Mouse (Mus musculus) left cerebral cortex, postnatal 25 days (tissue): ENCODE results near the gene Tas2r104. TPM values are rescaled to one million over a fixed set of nuclear protein-coding genes. Genes with fewer than 3 reads are reported as not detected.

Source experiments
- DNase-seq, 2 experiments: peaks; one replicate each; pipeline ENCODE4 v3.0.0; 2022; ENCODE audit warnings: low spot score in 2 of 2, mixed read lengths in 1 of 2
- intact Hi-C: fragments of 180-260 bp; cut with DNase I; formaldehyde crosslinking; loops from one replicate; pipeline ENCODE4 v1.15.1; 2025
- total RNA-seq, 2 experiments: library from RNA; stranded (reverse); gene quantifications; 2 replicates each; pipeline ENCODE4 v1.2.3; 2021

Gene Tas2r104
- total RNA-seq: not detected

DNA sequence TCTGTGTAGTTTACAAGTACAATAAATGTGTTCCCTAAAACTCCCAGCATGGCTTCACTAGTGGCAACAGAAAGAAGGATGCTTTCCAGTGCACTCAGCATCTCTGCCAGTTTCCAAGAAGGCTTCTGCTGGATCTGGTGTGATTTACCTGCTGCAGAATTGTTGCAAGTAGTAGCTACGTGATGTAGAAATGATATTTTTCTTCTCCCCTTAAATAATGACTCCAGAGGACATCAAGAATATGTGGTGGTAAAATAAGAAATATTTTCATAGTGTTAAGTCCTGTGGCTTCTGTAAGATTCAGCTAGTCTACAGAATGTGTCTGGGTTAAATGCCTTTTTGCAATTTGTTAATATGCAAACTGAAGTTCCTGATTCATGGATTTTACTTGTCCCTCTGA is at the start of gene Tas2r104:
Gene Tas2r104 (minus strand): TSS at position 101 of the 400 bp plus-strand sequence.
- no peak for DNase-seq
- intact Hi-C loops: no loop called here

DNA sequence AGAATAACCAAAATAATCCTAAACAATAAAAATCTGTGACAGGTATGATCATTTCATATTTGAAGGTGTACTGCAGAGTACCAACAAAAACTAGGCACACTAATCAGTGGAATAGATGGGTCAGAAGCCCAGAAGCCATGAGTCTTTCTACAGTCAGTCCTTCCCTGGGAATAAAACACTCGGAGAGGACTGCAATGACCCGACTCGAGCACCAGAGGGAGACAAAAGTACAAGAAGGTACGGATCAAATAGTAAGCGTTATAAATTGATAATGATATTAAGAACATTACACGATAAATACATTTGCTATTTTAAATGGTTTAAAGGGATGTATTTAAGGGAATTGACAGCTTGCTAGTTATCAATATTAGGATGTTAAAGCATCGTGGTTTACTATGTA is 27.3 kb upstream of the Tas2r104 start:
- intact Hi-C loops: no loop called here
- no peak for DNase-seq

DNA sequence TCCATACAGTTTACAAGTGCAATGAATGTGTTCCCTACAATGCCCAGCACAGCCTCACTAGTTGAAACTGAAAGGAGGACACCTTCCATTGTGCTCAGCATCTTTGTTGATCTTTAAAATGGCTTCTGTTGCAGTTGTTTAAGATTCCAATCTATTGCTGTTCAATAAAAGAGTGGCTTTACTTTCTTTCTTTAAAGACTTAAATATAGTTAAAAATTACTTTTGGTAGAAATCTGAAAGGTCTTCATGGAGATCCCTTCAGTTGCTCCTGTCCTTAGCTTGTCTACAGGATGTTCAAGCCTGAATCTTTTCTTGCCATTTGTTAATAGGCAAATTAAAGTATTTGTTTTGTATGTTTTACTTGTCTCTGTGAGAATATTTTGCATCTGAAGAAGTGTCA is 4.4 kb upstream of the Tas2r104 start, which contains the start of gene Tas2r114:
Gene Tas2r114 (minus strand): TSS at position 101 of the 400 bp plus-strand sequence.
- no peak for DNase-seq
- intact Hi-C loops: no loop called here

DNA sequence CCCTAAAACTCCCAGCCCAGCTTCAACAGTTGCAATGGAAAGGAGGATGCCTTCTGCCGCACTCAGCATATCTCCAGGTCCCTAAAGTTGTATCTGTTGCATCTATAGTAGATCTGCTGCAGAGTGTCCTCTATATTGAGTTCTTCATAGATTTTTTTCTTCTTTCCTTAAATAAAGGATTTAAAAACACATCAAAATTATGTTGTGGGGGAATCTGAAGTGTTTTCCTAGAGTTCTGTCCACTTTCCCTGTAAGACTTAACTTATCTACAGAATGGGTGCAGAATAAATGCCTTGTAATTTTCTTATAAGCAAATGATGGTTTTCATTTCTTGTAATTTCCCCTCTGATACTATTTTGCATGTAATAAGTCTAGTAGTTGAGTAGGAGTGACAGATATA is 1.9 kb upstream of the Tas2r104 start, which contains the start of gene Tas2r105:
Gene Tas2r105 (minus strand): TSS at position 101 of the 400 bp plus-strand sequence.
- DNase-seq: no peak
- intact Hi-C loops: no loop called here

DNA sequence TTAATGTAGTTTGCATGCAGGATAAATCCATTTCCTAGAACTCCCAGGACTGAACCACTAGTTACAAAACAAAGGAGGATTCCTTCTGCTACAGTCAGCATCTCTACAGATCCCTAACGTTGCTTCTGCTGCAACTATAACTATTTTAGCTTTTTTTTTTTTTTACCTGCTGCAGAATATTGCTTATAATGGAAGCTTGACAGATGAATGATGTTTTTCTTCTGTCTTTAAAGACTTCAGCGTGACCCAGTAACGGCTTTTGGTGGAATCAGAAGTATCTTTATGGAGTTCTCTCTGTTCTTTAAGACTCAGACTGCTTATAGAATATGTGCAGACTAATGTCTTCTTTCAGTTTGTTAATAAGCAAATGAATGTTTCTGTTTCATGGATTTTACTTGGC is 6.8 kb downstream of the Tas2r104 start, which contains the start of gene Tas2r106:
Gene Tas2r106 (minus strand): TSS at position 101 of the 400 bp plus-strand sequence.
- DNase-seq: no peak
- intact Hi-C loops: no loop called here

DNA sequence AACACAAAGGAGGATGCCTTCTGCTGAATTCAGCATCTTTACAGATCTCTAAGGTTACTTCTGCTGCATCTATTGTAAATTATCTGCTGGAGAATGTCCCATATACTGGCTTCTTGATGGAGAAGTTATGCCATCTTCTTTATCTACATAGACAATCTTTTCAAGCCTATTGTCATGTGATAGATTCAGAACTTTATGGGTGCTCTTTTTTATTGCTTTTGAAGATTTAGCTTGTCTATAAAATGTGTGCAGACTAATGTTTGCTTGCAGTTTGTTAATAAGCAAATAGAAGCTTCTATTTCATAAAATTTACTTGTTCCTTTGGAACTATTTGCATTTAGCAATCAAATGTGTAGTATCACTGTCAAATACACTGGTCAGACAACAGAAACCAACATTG is 25.5 kb downstream of the Tas2r104 start, which contains the start of gene Tas2r107:
Gene Tas2r107 (minus strand): TSS at position 101 of the 400 bp plus-strand sequence.
- intact Hi-C loops: no loop called here
- DNase-seq: no peak

Other genes starting within 250 kb of the Tas2r104 start
- not detected for gene 5430401F13Rik, start 199.3 kb downstream of the Tas2r104 start, total RNA-seq
- not detected for gene Gm6619, start 199.3 kb downstream of the Tas2r104 start, total RNA-seq
- gene Tas2r130, start 54.8 kb downstream of the Tas2r104 start, total RNA-seq: not detected
- gene Tas2r107, start 25.6 kb downstream of the Tas2r104 start, total RNA-seq: not detected
- gene Tas2r106, start 6.9 kb downstream of the Tas2r104 start, total RNA-seq: not detected
- gene Tas2r105, start 1.8 kb upstream of the Tas2r104 start, total RNA-seq: not detected
- not detected for gene Tas2r114, start 4.3 kb upstream of the Tas2r104 start, total RNA-seq